Mouse (Mus musculus) stomach, embryonic 16.5 days (tissue): ENCODE measurements around the gene Apobec3. TPM values are rescaled to one million over a fixed set of nuclear protein-coding genes. Genes with fewer than 3 reads are reported as not detected.

Source experiments
- ATAC-seq: fragments of 200-750 bp; cut with Nextera tagmentation; 2 replicates; pipeline ENCODE4 v1.8.0; 2017; ENCODE audit warnings: moderate number of reproducible peaks, moderate TSS enrichment; ENCODE audit not compliant: insufficient read depth, low FRiP score
- H3K27ac ChIP-seq: fragments of 300-500 bp; sonication (generic); 2 replicates; pipeline ENCODE4 v1.5.1; 2014; ENCODE audit warnings: low read length
- H3K27me3 ChIP-seq: fragments of 300-500 bp; sonication (generic); 2 replicates; pipeline ENCODE4 v1.6.1; 2014; ENCODE audit warnings: low read length, control low read depth, mixed read lengths; ENCODE audit not compliant: control insufficient read depth, insufficient read depth
- H3K36me3 ChIP-seq: fragments of 300-500 bp; sonication (generic); 2 replicates; pipeline ENCODE4 v1.6.1; 2014; ENCODE audit warnings: low read length; ENCODE audit not compliant: control insufficient read depth, insufficient read depth
- H3K4me1 ChIP-seq: fragments of 300-500 bp; sonication (generic); 2 replicates; pipeline ENCODE4 v1.6.1; 2014; ENCODE audit warnings: low read length, control low read depth, mixed read lengths; ENCODE audit not compliant: control insufficient read depth, insufficient read depth
- H3K4me2 ChIP-seq: fragments of 300-500 bp; sonication (generic); 2 replicates; pipeline ENCODE4 v1.6.1; 2014; ENCODE audit warnings: low read depth, low read length, mixed read lengths
- H3K4me3 ChIP-seq: fragments of 300-500 bp; sonication (generic); replicated peaks from 2 replicates; pipeline ENCODE4 v1.5.1; 2014; ENCODE audit warnings: mild to moderate bottlenecking, low read length
- H3K9ac ChIP-seq: fragments of 300-500 bp; sonication (generic); 2 replicates; pipeline ENCODE4 v1.6.1; 2014; ENCODE audit warnings: low read length
- H3K9me3 ChIP-seq: fragments of 300-500 bp; sonication (generic); replicated peaks from 2 replicates; pipeline ENCODE4 v1.6.1; 2016; ENCODE audit warnings: low read length, control low read depth; ENCODE audit not compliant: control insufficient read depth
- WGBS: fragments of 180-500 bp; shearing (Covaris S2); extraction: QIAGEN DNeasy Blood & Tissue Kit; methylation state at CpG from one replicate; pipeline ENCODE4 v1.1.7; 2014; 5-methylcytosine and 5-hydroxymethylcytosine counted together
- polyA plus RNA-seq: library from polyadenylated mRNA; unstranded; fragments of >200 nt; fragmentation: Nextera tagmentation; extraction: Ambion mirVana; gene quantifications from 2 replicates; pipeline ENCODE4 v1.2.1, GENCODE M21; 2015

Gene Apobec3
- polyA plus RNA-seq, 1 experiment from 2014 or later: 31.5 TPM

DNA sequence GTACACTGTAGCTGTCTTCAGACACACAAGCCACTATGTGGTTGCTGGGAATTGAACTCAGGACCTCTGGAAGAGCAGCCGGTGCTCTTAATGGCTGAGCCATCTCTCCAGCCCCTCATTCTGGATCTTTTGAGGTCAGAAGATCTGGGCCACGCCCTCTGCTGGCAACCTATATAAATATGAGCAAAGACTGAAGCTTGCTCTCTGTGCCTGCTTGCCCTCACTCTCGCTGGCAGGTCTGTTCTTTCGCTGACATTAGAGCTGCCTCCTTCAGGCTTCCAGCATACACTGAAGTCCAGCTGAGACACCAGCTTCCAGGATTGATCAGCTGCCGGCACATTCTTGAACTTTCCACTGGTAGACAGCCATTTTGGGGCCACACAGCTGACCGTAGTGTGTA, 56.2 kb downstream of the Apobec3 start:
- WGBS: 65% methylated on average over 6 of the region's 6 CpGs
- H3K9me3 ChIP-seq: no peaks in the 10 kb centered on the region
- no peak for ATAC-seq
- no peak overlapping the region for H3K4me3 ChIP-seq
- no peak overlapping the region for H3K9ac ChIP-seq
- H3K27ac ChIP-seq: no peak overlapping the region
- H3K4me1 ChIP-seq: peaks cover 21% of the 10 kb centered on the region
- no peak overlapping the region for H3K4me2 ChIP-seq
- no peaks in the 10 kb centered on the region for H3K36me3 ChIP-seq
- H3K27me3 ChIP-seq: no peaks in the 10 kb centered on the region

DNA sequence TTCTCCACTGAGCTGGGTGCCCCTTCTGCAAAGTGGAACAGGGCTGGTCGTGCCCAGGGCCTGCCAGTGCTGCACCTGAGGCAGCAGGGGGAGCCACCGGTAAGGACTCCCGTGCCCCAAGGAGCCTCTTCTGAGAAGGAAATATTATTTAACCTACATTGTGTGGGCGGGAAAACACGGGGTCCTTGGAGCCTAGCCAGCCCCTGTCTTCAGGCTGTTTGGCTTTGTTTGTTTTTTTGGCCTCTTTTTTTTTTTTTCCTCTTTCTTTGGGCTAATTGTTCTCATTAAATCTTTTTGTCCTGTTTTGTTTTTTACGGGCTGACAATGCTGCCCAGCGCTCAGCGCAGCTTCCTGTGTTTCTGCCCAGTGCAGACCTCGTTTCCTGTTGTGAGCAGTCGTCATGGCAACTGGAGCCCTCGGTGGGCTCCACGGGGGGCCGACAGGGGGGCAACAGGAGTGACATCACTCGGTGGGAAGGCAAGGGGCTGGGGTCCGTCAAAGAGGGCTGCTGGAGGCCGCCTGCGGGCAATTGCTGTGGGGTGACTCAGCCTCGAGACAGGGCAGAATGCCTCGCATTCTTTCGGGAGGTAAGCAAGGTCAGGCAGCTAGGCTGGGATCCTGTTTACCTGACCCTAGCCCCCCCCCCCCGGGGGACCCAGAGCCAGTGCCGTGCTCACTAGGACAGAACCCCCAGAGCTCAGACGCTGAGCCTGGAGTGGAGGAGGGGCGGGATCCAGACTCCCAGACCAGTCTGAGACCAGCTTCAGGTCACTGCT, 59.0 kb downstream of the Apobec3 start:
- Histone ChIP-seq H3K27ac (peak overlapping the region; percentile 64; the same call in 1 of the 2 replicates), H3K9ac (peak overlapping the region; percentile 67)
- ATAC-seq: peak; percentile 18; the same call in 1 of the 2 replicates

DNA sequence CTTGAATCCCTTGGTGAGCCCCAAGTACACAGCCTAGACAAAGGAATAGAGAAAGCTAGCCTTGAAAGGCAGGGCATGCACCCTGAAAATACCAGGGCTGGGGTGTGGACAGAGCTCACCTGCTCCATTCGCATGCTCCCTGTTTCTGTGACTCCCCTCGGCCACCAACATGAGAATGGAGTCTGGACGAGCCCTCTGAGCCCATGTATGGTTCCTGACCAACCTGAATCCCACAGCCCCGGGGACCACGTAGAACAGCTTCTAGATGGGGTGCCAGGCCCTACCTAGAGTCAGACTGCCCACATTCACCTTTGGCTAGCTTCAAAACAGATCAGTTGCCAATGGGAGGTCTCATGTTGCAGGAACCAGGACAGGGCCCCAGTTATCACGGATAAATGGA, 59.8 kb downstream of the Apobec3 start:
- no peaks in the 10 kb centered on the region for H3K27me3 ChIP-seq
- no peaks in the 10 kb centered on the region for H3K36me3 ChIP-seq
- H3K27ac ChIP-seq: peak overlapping the region; percentile 64
- ATAC-seq: no peak
- H3K9me3 ChIP-seq: no peaks in the 10 kb centered on the region
- H3K4me1 ChIP-seq: peaks cover 22% of the 10 kb centered on the region
- no peak overlapping the region for H3K9ac ChIP-seq
- 66% methylated on average over 6 of the region's 6 CpGs for WGBS
- H3K4me3 ChIP-seq: no peak overlapping the region
- no peak overlapping the region for H3K4me2 ChIP-seq

More for the DNA sequence above, 59.0 kb downstream of the Apobec3 start:
- Histone ChIP-seq H3K4me2 (peak overlapping the region; percentile 63), H3K4me1 (peaks cover 22% of the 10 kb centered on the region), H3K27me3 (no peaks in the 10 kb centered on the region), H3K9me3 (no peaks in the 10 kb centered on the region), H3K4me3 (peak overlapping the region; percentile 39), H3K36me3 (no peaks in the 10 kb centered on the region)
- WGBS: 4% methylated on average over 24 of the region's 24 CpGs

- H3K4me1 ChIP-seq: peaks cover 22% of the 10 kb centered on the region
- H3K4me3 ChIP-seq: no peak overlapping the region
- WGBS: 40% methylated on average over 14 of the region's 14 CpGs
- peak overlapping the region; percentile 32; the same call in 1 of the 2 replicates for H3K9ac ChIP-seq
- no peaks in the 10 kb centered on the region for H3K36me3 ChIP-seq
- no peaks in the 10 kb centered on the region for H3K27me3 ChIP-seq
- peak overlapping the region; percentile 64; the same call in 1 of the 2 replicates for H3K27ac ChIP-seq
- no peaks in the 10 kb centered on the region for H3K9me3 ChIP-seq
- H3K4me2 ChIP-seq: no peak overlapping the region
- peak; percentile 30; the same call in 1 of the 2 replicates for ATAC-seq
Measured at GRCm38 (mm10) chr15:79951730-79952503, 60.5 kb downstream of the Apobec3 start.

- Histone ChIP-seq H3K4me2 (no peak overlapping the region), H3K4me1 (peaks cover 22% of the 10 kb centered on the region), H3K9ac (no peak overlapping the region; the same call in 1 of the 2 replicates), H3K36me3 (no peaks in the 10 kb centered on the region), H3K27me3 (no peaks in the 10 kb centered on the region), H3K9me3 (no peaks in the 10 kb centered on the region), H3K27ac (peak overlapping the region; percentile 39), H3K4me3 (no peak overlapping the region)
- peak; percentile 19; the same call in 1 of the 2 replicates for ATAC-seq
- WGBS: 40% methylated on average over 11 of the region's 11 CpGs
Measured at GRCm38 (mm10) chr15:79952504-79953231, 61.2 kb downstream of the Apobec3 start.

DNA sequence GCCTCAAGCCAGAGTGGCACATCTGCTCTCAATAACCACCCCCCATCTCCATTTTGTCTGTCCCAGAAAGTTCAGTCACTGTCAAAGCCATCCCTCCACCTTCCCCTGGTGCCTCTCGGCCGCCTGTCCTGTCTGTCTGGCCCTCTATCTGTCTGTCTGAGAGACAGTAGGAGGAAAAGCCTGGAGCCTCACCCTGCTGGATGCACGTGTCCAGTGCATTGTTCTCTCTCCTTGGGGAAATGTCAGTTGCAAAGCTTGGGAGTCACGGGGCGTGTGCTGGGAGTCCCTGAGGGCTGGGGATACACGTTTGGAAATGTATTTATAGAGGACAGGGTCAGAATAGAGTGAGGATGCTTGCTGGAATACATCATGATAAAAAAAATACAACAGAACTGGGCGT, 62.0 kb downstream of the Apobec3 start:
- Histone ChIP-seq H3K4me2 (no peak overlapping the region), H3K27ac (no peak overlapping the region), H3K9me3 (no peaks in the 10 kb centered on the region), H3K36me3 (no peaks in the 10 kb centered on the region), H3K9ac (no peak overlapping the region), H3K4me1 (peaks cover 22% of the 10 kb centered on the region), H3K27me3 (no peaks in the 10 kb centered on the region), H3K4me3 (no peak overlapping the region)
- 65% methylated on average over 7 of the region's 7 CpGs for WGBS
- no peak for ATAC-seq

GRCm38 (mm10) chr15:79956559-79956958, 65.1 kb downstream of the Apobec3 start:
- Histone ChIP-seq H3K4me1 (peaks cover 12% of the 10 kb centered on the region; the same call in 1 of the 2 replicates), H3K4me3 (no peak overlapping the region), H3K4me2 (no peak overlapping the region), H3K9ac (no peak overlapping the region), H3K9me3 (no peaks in the 10 kb centered on the region), H3K27ac (no peak overlapping the region), H3K36me3 (no peaks in the 10 kb centered on the region), H3K27me3 (no peaks in the 10 kb centered on the region)
- no peak for ATAC-seq
- 61% methylated on average over 8 of the region's 8 CpGs for WGBS

GRCm38 (mm10) chr15:79958418-79958817, 67.0 kb downstream of the Apobec3 start:
- WGBS: 46% methylated on average over 3 of the region's 3 CpGs
- H3K27me3 ChIP-seq: no peaks in the 10 kb centered on the region
- ATAC-seq: no peak
- no peak overlapping the region for H3K4me3 ChIP-seq
- no peak overlapping the region for H3K27ac ChIP-seq
- no peak overlapping the region for H3K9ac ChIP-seq
- H3K36me3 ChIP-seq: no peaks in the 10 kb centered on the region
- H3K9me3 ChIP-seq: no peaks in the 10 kb centered on the region
- 0 out of 2 replicates have a peak, but pooled peaks cover 2% of the 10 kb centered on the region for H3K4me1 ChIP-seq
- no peak overlapping the region for H3K4me2 ChIP-seq
